In the genomic region with DNA sequence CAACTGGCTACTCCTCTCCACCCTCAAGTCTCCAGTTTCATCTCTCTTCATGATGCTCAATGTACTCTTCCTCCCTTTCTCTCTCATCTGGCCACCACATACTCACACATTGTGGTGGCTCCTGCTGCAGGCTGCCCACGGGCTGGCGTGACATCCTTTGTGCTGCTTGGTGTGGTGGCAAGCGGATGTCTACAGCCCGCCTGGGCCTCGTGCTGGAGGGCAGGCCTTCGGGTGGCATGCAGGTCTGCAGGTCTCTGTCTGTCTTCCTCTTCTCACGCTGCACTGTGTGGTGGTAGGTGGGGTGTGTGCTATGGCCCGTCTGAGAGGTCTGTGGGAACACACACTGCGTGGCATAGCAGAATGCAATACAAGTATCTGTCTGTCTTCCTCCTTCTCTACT, we compare ENCODE assay signal across 29 mouse cellular contexts. TPM values are rescaled to one million over a fixed set of nuclear protein-coding genes. Genes with fewer than 3 reads are reported as not detected.
A peak's percentile ranks its signal among the peaks of the same experiment; 100 is the strongest.
DNase-seq lines count a peak whose midpoint lies in the region; ATAC-seq lines count a peak whose summit lies in the region.
"Had no signal": no experiment of that assay in that cellular context is flagged by ENCODE, and none has a peak within 500 bp of the region (broad histone marks: within the 10 kb centered on the region; RNA-seq: fewer than 3 reads in every experiment).

No protein-coding gene starts in this region.

- peak; percentile 42; the same call in 1 of the 2 replicates for ATAC-seq in monocyte, adult 5-6 weeks (replicated peaks; ENCODE audit: insufficient number of reproducible peaks, low FRiP score, low TSS enrichment, poor library complexity, severe bottlenecking)
- ATAC-seq: activated CD4-positive, CD25-positive, alpha-beta regulatory T cell, adult 4 months; CD4-positive, CD25-positive, alpha-beta regulatory T cell, adult 4 months; forebrain, embryonic 13.5 days; hindbrain, postnatal 0 days; intestine, embryonic 15.5 days had no signal

- intact Hi-C loops in left cerebral cortex, postnatal 10 days (cut with DNase I) = no loop called here

- no peaks in the 10 kb centered on the region for H3K27me3 ChIP-seq in splenic B cell, adult 2 months (ENCODE audit: control insufficient read depth, insufficient read depth, low read length, poor library complexity, severe bottlenecking)
- H3K27me3 ChIP-seq: forebrain, embryonic 13.5 days; heart, embryonic 15.5 days; hindbrain, embryonic 12.5 days; intestine, embryonic 15.5 days; limb, embryonic 12.5 days; midbrain, embryonic 12.5 days had no signal

- no peaks in the 10 kb centered on the region; the same call in 1 of the 2 replicates for H3K36me3 ChIP-seq in splenic B cell, adult 2 months (ENCODE audit: control insufficient read depth, insufficient read depth, low read length, poor library complexity, severe bottlenecking)
- H3K36me3 ChIP-seq: heart, embryonic 10.5 days; heart, embryonic 15.5 days; hindbrain, embryonic 12.5 days; intestine, embryonic 15.5 days; limb, embryonic 12.5 days; liver, embryonic 15.5 days; midbrain, embryonic 12.5 days had no signal

- peak; percentile 15 for DNase-seq in layer of hippocampus, adult 11-12 months (ENCODE audit: low spot score)
- no peak for DNase-seq in layer of hippocampus, postnatal 36 days
- peak; percentile 16 for DNase-seq in T-cell, adult 2 months (ENCODE audit: low spot score)
- peak; percentile 71 for DNase-seq in splenic B cell, adult 2 months (ENCODE audit: low read depth, low spot score)
- no peak for DNase-seq in thymus, postnatal 36 days
- no peak for DNase-seq in left cerebral cortex, postnatal 10 days (ENCODE audit: extremely low spot score in 1 of 2, low spot score in 2 of 2)
- DNase-seq: adrenal gland, adult 2 months; cerebellum, adult 11 months; cerebellum, adult 9-11 months; gastrocnemius, postnatal 25 days; heart, postnatal 36 days; kidney, adult 2 months; kidney, postnatal 14 days; lung, embryonic 14.5 days; lung, postnatal 14 days; retina, postnatal 1 day; right cerebral cortex, postnatal 14 days had no signal

RNA-seq across cellular contexts. Expression of gene Rubcnl, which starts 6.7 kb away (rescaled TPM):
- 1 to 10 TPM in 1 of 2 experiments, under 1 TPM in 1; 0.85 to 1.3 TPM for total RNA-seq in layer of hippocampus, postnatal 36 days (2021)
- total RNA-seq in monocyte, adult 5-6 weeks (2017) = 33.3 to 38.2 TPM (median 36.0 TPM) in 3 replicates
- 1 to 10 TPM in 1 of 2 experiments, under 1 TPM in 1; 0.77 to 1.2 TPM for total RNA-seq in left cerebral cortex, postnatal 10 days (2021)

Comparison
In these comparisons a context has a peak if more than half of its experiments do, and no peak if none do; other contexts are left out.
1. DNase-seq: peak in layer of hippocampus, adult 11-12 months (single experiment), T-cell, adult 2 months (single experiment) and splenic B cell, adult 2 months (single experiment); none in layer of hippocampus, postnatal 36 days (0 of 2), thymus, postnatal 36 days (0 of 2) and left cerebral cortex, postnatal 10 days (0 of 2).
2. RNA of gene Rubcnl, which starts 6.7 kb away (total RNA-seq): 33.3 to 38.2 TPM in monocyte, adult 5-6 weeks; 0.85 to 1.3 TPM in layer of hippocampus, postnatal 36 days and 0.77 to 1.2 TPM in left cerebral cortex, postnatal 10 days; every median in the first group is over 10 times any median in the second.